Mouse (Mus musculus) lung, embryonic 16.5 days (tissue): ENCODE results near the gene Bcas3. TPM values are rescaled to one million over a fixed set of nuclear protein-coding genes. Genes with fewer than 3 reads are reported as not detected.

Experiments used
- ATAC-seq: fragments of 200-750 bp; cut with Nextera tagmentation; 2 replicates; pipeline ENCODE4 v1.8.0; 2017; ENCODE audit warnings: low read depth, mild to moderate bottlenecking, moderate library complexity
- H3K27ac ChIP-seq: fragments of 300-500 bp; sonication (generic); 2 replicates; pipeline ENCODE4 v1.5.1; 2014; ENCODE audit warnings: mild to moderate bottlenecking, control low read depth, low read length
- H3K27me3 ChIP-seq: fragments of 300-500 bp; sonication (generic); 2 replicates; pipeline ENCODE4 v1.6.1; 2014; ENCODE audit warnings: low read depth, low read length, mixed read lengths; ENCODE audit not compliant: control insufficient read depth, insufficient read depth
- H3K36me3 ChIP-seq: fragments of 300-500 bp; sonication (generic); 2 replicates; pipeline ENCODE4 v1.6.1; 2014; ENCODE audit warnings: low read length; ENCODE audit not compliant: control insufficient read depth, insufficient read depth
- H3K4me1 ChIP-seq: fragments of 300-500 bp; sonication (generic); replicated peaks from 2 replicates; pipeline ENCODE4 v1.6.1; 2014; ENCODE audit warnings: low read length, mixed read lengths; ENCODE audit not compliant: control insufficient read depth, insufficient read depth
- H3K4me2 ChIP-seq: fragments of 300-500 bp; sonication (generic); 2 replicates; pipeline ENCODE4 v1.6.1; 2014; ENCODE audit warnings: low read depth, low read length, control low read depth
- H3K4me3 ChIP-seq: fragments of 300-500 bp; sonication (generic); 2 replicates; pipeline ENCODE4 v1.5.1; 2014; ENCODE audit warnings: mild to moderate bottlenecking, low read length, control low read depth
- H3K9ac ChIP-seq: fragments of 300-500 bp; sonication (generic); 2 replicates; pipeline ENCODE4 v1.6.1; 2014; ENCODE audit warnings: low read length, control low read depth
- H3K9me3 ChIP-seq: fragments of 300-500 bp; sonication (generic); 2 replicates; pipeline ENCODE4 v1.6.1; 2016; ENCODE audit warnings: low read length; ENCODE audit not compliant: control insufficient read depth
- WGBS: fragments of 180-500 bp; shearing (Covaris S2); extraction: QIAGEN DNeasy Blood & Tissue Kit; methylation state at CpG from one replicate; pipeline ENCODE4 v1.1.7; 2014; 5-methylcytosine and 5-hydroxymethylcytosine counted together
- polyA plus RNA-seq: library from polyadenylated mRNA; unstranded; fragments of >200 nt; fragmentation: Nextera tagmentation; extraction: Ambion mirVana; gene quantifications from 2 replicates; pipeline ENCODE4 v1.2.1, GENCODE M21; 2015

Gene Bcas3
- polyA plus RNA-seq, 1 experiment from 2014 or later, result 38.4 TPM

- Histone ChIP-seq H3K27me3 (no peaks in the 10 kb centered on the region), H3K9ac (peak overlapping the region; percentile 27), H3K4me2 (no peak overlapping the region), H3K4me1 (peaks cover 24% of the 10 kb centered on the region), H3K27ac (peak overlapping the region; percentile 94), H3K36me3 (no peaks in the 10 kb centered on the region), H3K9me3 (no peaks in the 10 kb centered on the region), H3K4me3 (no peak overlapping the region)
- WGBS, result 48% methylated on average over 14 of the region's 14 CpGs
- no peak for ATAC-seq
Observed at GRCm38 (mm10) chr11:85759634-85760439, 406.9 kb downstream of the Bcas3 start.

- peak overlapping the region; percentile 27; the same call in 1 of the 2 replicates for H3K9ac ChIP-seq
- 19% methylated on average over 6 of the region's 6 CpGs for WGBS
- H3K4me1 ChIP-seq, result peaks cover 25% of the 10 kb centered on the region
- no peak overlapping the region for H3K4me2 ChIP-seq
- H3K9me3 ChIP-seq, result no peaks in the 10 kb centered on the region
- peak overlapping the region; percentile 94 for H3K27ac ChIP-seq
- ATAC-seq, result peak; percentile 92
- no peaks in the 10 kb centered on the region for H3K27me3 ChIP-seq
- no peak overlapping the region for H3K4me3 ChIP-seq
- H3K36me3 ChIP-seq, result no peaks in the 10 kb centered on the region
Observed at GRCm38 (mm10) chr11:85760486-85761141, 407.6 kb downstream of the Bcas3 start.

- Histone ChIP-seq H3K4me3 (no peak overlapping the region), H3K9ac (0 out of 2 replicates have a peak overlapping the region, but pooled peaks have one; percentile 3), H3K27ac (peak overlapping the region; percentile 94), H3K36me3 (no peaks in the 10 kb centered on the region), H3K27me3 (no peaks in the 10 kb centered on the region), H3K9me3 (no peaks in the 10 kb centered on the region), H3K4me2 (no peak overlapping the region), H3K4me1 (peaks cover 27% of the 10 kb centered on the region)
- 52% methylated on average over 3 of the region's 3 CpGs for WGBS
- ATAC-seq, result peak; percentile 51
Observed at GRCm38 (mm10) chr11:85761170-85761569, 408.2 kb downstream of the Bcas3 start.

- Histone ChIP-seq H3K27ac (no peak overlapping the region), H3K4me1 (peaks cover 23% of the 10 kb centered on the region), H3K4me3 (no peak overlapping the region), H3K36me3 (no peaks in the 10 kb centered on the region), H3K4me2 (no peak overlapping the region), H3K9me3 (no peaks in the 10 kb centered on the region), H3K27me3 (no peaks in the 10 kb centered on the region), H3K9ac (no peak overlapping the region)
- ATAC-seq, result no peak
- WGBS, result 70% methylated on average over 3 of the region's 3 CpGs
Observed at GRCm38 (mm10) chr11:85763655-85764054, 410.7 kb downstream of the Bcas3 start.

GRCm38 (mm10) chr11:85766106-85766723, 413.2 kb downstream of the Bcas3 start:
- H3K9me3 ChIP-seq, result no peaks in the 10 kb centered on the region
- ATAC-seq, result peak; percentile 93
- no peak overlapping the region for H3K4me2 ChIP-seq
- H3K9ac ChIP-seq, result peak overlapping the region; percentile 48
- no peak overlapping the region for H3K4me3 ChIP-seq
- H3K4me1 ChIP-seq, result peaks cover 17% of the 10 kb centered on the region
- H3K27me3 ChIP-seq, result no peaks in the 10 kb centered on the region
- 18% methylated on average over 7 of the region's 7 CpGs for WGBS
- no peaks in the 10 kb centered on the region for H3K36me3 ChIP-seq
- H3K27ac ChIP-seq, result peak overlapping the region; percentile 92

- H3K27me3 ChIP-seq, result no peaks in the 10 kb centered on the region
Observed at GRCm38 (mm10) chr11:85766811-85767210, 413.8 kb downstream of the Bcas3 start.

GRCm38 (mm10) chr11:85769740-85770139, 416.8 kb downstream of the Bcas3 start:
- 60% methylated on average over 2 of the region's 2 CpGs for WGBS
- Histone ChIP-seq H3K9me3 (no peaks in the 10 kb centered on the region), H3K4me2 (no peak overlapping the region), H3K4me3 (no peak overlapping the region), H3K27me3 (no peaks in the 10 kb centered on the region), H3K9ac (no peak overlapping the region), H3K27ac (0 out of 2 replicates have a peak overlapping the region, but pooled peaks have one; percentile 43), H3K36me3 (no peaks in the 10 kb centered on the region), H3K4me1 (peaks cover 23% of the 10 kb centered on the region)
- ATAC-seq, result no peak

More at GRCm38 (mm10) chr11:85766811-85767210, 413.8 kb downstream of the Bcas3 start:
- Histone ChIP-seq H3K9me3 (no peaks in the 10 kb centered on the region), H3K4me2 (no peak overlapping the region), H3K36me3 (no peaks in the 10 kb centered on the region), H3K27ac (peak overlapping the region; percentile 92), H3K9ac (0 out of 2 replicates have a peak overlapping the region, but pooled peaks have one; percentile 4), H3K4me1 (peaks cover 13% of the 10 kb centered on the region), H3K4me3 (no peak overlapping the region)
- 40% methylated on average over 6 of the region's 6 CpGs for WGBS
- ATAC-seq, result no peak; the same call in 1 of the 2 replicates

GRCm38 (mm10) chr11:85773391-85773790, 420.4 kb downstream of the Bcas3 start:
- Histone ChIP-seq H3K9me3 (no peaks in the 10 kb centered on the region), H3K27me3 (no peaks in the 10 kb centered on the region), H3K27ac (peak overlapping the region; percentile 94; the same call in 1 of the 2 replicates), H3K4me2 (no peak overlapping the region), H3K4me3 (no peak overlapping the region), H3K36me3 (no peaks in the 10 kb centered on the region), H3K9ac (no peak overlapping the region), H3K4me1 (peaks cover 48% of the 10 kb centered on the region)
- 35% methylated on average over 4 of the region's 4 CpGs for WGBS
- no peak for ATAC-seq

GRCm38 (mm10) chr11:85774707-85775106, 421.7 kb downstream of the Bcas3 start:
- 41% methylated on average over 6 of the region's 6 CpGs for WGBS
- peak overlapping the region; percentile 32 for H3K4me2 ChIP-seq
- H3K27ac ChIP-seq, result peak overlapping the region; percentile 94

More at GRCm38 (mm10) chr11:85774707-85775106, 421.7 kb downstream of the Bcas3 start:
- H3K4me1 ChIP-seq, result peaks cover 44% of the 10 kb centered on the region
- no peaks in the 10 kb centered on the region for H3K36me3 ChIP-seq
- H3K27me3 ChIP-seq, result no peaks in the 10 kb centered on the region
- no peaks in the 10 kb centered on the region for H3K9me3 ChIP-seq
- no peak for ATAC-seq
- H3K4me3 ChIP-seq, result no peak overlapping the region
- peak overlapping the region; percentile 46 for H3K9ac ChIP-seq
